Mouse (Mus musculus) megakaryocyte, embryonic 14.5 days (primary cell): Measurements from ENCODE around the gene Taf1d. TPM values are rescaled to one million over a fixed set of nuclear protein-coding genes. Genes with fewer than 3 reads are reported as not detected.
"Not testable (repeated sequence)": the region's sequence is repeated elsewhere in the genome, so short reads cannot be mapped to it uniquely, and the experiment has no call there.

Source experiments
- H3K27me3 ChIP-seq: replicated peaks from 2 replicates; pipeline ENCODE3; 2012; ENCODE audit warnings: inconsistent platforms
- H3K36me3 ChIP-seq: replicated peaks from 2 replicates; pipeline ENCODE3; 2012; ENCODE audit warnings: low read length, inconsistent platforms, mixed read lengths
- H3K4me1 ChIP-seq: 2 replicates; pipeline ENCODE4 v1.6.1; 2012; ENCODE audit warnings: inconsistent platforms
- H3K4me3 ChIP-seq: replicated peaks from 2 replicates; pipeline ENCODE3; 2012; ENCODE audit warnings: moderate library complexity, mild to moderate bottlenecking, inconsistent platforms
- H3K9me3 ChIP-seq: 2 replicates; pipeline ENCODE4 v1.6.1; 2012; ENCODE audit warnings: inconsistent platforms
- FLI1 ChIP-seq: IDR thresholded peaks from 2 replicates; pipeline ENCODE4 v1.6.1; 2012; ENCODE audit warnings: low read length, inconsistent platforms, mixed read lengths
- GATA1 ChIP-seq: IDR thresholded peaks from 3 replicates; pipeline ENCODE4 v1.6.1; 2012; ENCODE audit warnings: mixed read lengths, low read length, inconsistent platforms, borderline replicate concordance
- polyA plus RNA-seq: library from polyadenylated mRNA; stranded (reverse); fragments of >175 nt; gene quantifications from 2 replicates; pipeline ENCODE4 v1.2.3, GENCODE M21; 2012; ENCODE audit warnings: low replicate concordance; ENCODE audit not compliant: insufficient read depth

The Taf1d gene
- polyA plus RNA-seq, 1 experiment: 18.8 TPM

DNA sequence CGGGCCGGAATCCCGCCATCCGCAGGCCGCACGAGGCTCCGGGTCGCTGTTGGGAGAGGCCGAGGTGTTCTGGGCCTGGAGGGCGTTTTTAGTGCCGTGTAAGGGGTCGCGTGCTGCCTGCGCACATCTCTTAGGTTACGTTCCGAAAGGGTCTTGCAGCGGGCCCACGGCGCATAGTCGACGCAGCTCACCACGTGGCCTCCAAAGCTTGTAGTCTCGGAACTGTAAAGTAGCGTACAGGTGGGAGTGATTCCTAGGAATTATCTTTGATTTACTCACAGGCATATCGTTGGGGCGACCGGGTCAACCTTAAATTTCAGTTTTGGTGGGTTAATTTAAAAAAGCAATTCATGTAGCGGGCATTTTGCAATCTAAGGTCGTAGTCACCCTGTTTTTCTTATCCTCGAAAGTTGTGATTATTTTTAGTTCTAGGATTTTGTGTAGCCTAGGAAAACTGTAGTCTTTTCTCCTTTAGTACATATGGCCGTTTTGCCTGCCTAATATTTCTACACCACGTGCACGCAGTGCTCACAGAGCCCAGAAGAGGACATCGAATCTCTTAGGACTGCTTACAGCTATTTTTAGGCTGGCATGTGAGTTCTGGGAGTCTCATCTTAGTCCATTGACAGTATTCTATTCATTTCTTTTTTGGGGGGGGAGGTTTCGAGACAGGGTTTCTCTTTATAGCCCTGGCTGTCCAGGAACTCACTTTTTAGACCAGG is 545 bp downstream of the Taf1d start, which contains the start of gene 4931406C07Rik:
Gene 4931406C07Rik (minus strand): TSS at position 51 of the 722 bp plus-strand sequence.
- no peaks in the 10 kb centered on the region for H3K27me3 ChIP-seq
- TF ChIP-seq FLI1 (no peak), GATA1 (no peak)
- H3K4me3 ChIP-seq: peak within 1 kb of the TSS; percentile 99
- H3K4me1 ChIP-seq: peaks cover 68% of the 10 kb centered on the region
- H3K36me3 ChIP-seq: peaks cover 47% of the 10 kb centered on the region
- no peaks in the 10 kb centered on the region for H3K9me3 ChIP-seq

DNA sequence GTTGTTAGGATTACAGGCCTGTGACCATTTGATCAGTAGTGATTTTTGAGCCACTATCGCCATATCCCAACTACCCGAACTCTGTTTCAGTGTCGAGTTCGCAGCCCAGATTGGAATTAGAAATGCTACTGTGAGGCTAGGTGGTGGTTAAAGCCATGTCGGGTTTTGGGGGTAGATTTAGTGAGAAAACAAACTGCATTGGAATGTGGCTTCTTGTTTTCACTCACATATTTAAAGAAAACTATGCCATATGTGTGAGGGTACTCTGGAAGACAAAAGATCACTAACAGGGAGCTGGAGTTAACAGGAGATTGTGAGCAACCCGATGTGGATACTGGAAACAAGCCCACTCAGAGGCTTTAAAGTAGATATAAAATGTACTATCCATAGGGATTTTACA is 1.2 kb downstream of the Taf1d start:
- no peak for TF ChIP-seq FLI1
- no peak for TF ChIP-seq GATA1
- peaks cover 70% of the 10 kb centered on the region for H3K4me1 ChIP-seq
- no peaks in the 10 kb centered on the region for H3K27me3 ChIP-seq
- H3K36me3 ChIP-seq: peaks cover 54% of the 10 kb centered on the region
- no peaks in the 10 kb centered on the region for H3K9me3 ChIP-seq
- H3K4me3 ChIP-seq: peak overlapping the region; percentile 99

DNA sequence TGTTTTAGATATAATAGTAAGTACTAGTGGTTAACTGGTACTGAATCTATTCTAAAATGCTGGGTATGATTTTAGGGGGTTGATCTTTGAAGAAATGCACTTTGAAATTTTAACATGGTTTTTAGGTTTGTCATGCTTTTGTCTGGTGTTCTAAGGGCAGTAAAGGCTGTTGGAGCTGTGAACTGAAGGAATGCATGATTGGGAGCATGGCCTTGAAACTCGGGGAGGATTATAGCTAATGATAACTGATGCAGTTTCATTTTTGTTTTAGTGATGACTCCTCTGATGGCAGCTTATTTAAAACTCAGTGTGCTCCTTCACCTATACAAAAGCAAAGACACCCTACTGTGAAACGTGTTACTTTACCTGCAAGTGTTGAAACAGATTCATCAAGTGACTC is 2.2 kb downstream of the Taf1d start:
- TF ChIP-seq GATA1: no peak
- TF ChIP-seq FLI1: no peak
- peaks cover 68% of the 10 kb centered on the region for H3K4me1 ChIP-seq
- no peaks in the 10 kb centered on the region for H3K27me3 ChIP-seq
- H3K4me3 ChIP-seq: peak overlapping the region; percentile 62
- no peaks in the 10 kb centered on the region for H3K9me3 ChIP-seq
- H3K36me3 ChIP-seq: peaks cover 60% of the 10 kb centered on the region

DNA sequence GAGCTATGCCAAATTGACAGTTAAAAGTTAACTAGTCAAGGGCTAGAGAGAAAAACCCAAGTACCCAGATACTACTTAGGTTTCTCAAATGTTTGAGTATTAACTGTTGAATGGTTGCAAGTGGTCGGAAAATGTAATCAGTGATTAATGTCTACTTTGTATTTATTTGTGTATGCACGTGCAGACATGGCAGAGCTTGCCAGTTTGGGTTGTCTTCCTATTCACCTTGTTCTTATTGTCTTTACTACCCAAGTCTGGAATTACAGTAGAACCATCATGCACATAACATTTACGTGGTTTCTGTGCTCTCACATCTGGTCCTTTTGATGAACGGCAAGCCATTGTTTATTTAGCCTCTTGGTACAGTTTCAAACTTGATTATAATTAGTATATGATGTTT is 3.4 kb downstream of the Taf1d start:
- Histone ChIP-seq H3K27me3 (no peaks in the 10 kb centered on the region), H3K4me1 (peaks cover 64% of the 10 kb centered on the region), H3K9me3 (no peaks in the 10 kb centered on the region), H3K36me3 (peaks cover 70% of the 10 kb centered on the region), H3K4me3 (no peak overlapping the region)
- TF ChIP-seq GATA1: no peak
- no peak for TF ChIP-seq FLI1

DNA sequence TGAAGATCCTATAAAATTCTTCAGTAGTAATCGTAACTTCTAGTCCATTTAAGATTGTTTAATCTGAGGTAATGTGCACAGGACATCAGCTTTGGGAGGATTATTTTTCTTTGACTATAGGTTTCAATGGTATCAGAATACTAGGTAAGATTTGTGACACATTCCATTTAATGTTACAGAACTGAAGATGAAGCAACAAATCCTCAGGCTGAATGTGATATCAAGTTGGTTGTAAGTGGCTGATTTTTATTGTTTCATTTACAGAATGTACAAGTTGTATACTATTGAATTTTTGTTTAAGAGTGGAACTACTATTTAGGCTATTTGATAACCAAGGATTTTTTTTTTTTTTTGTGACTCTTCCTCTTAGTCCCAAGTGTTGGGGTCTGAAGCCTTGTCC is 4.2 kb downstream of the Taf1d start:
- Histone ChIP-seq H3K27me3 (no peaks in the 10 kb centered on the region), H3K4me3 (no peak overlapping the region), H3K4me1 (peaks cover 60% of the 10 kb centered on the region), H3K36me3 (peaks cover 76% of the 10 kb centered on the region), H3K9me3 (no peaks in the 10 kb centered on the region)
- no peak for TF ChIP-seq GATA1
- no peak for TF ChIP-seq FLI1

DNA sequence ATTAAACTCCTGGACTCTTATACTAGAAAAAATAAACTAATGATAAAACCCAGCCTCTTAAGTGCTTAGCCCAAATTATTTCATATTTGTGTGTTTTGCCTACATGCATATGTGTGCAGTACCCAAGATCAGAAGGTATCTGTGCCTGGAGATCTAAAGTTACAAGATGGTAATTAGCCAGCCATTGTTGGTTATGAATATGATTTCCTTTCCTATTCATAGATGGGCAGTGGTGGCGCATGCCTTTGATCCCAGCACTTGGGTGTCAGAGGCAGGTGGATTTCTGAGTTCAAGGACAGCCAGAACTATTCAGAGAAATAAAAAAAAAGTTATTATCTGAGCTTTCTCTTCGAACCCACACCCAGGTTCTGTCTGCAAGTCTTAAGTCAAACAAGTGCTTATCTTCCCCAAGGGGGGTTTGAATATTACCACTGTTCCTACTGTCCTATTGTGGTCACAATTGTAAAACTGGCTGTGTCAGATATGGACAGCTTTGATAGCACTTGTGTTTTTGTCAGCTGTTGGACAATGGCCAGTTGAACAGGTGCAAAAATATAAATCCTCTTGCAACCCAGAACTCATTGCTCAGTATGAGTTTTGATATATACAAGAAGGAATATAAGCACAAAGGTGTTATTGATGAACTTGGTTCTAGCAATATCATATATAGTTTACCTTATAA is 6.2 kb downstream of the Taf1d start:
- no peaks in the 10 kb centered on the region for H3K27me3 ChIP-seq
- no peak overlapping the region for H3K4me3 ChIP-seq
- H3K9me3 ChIP-seq: no peaks in the 10 kb centered on the region
- no peak for TF ChIP-seq GATA1
- TF ChIP-seq FLI1: no peak
- H3K4me1 ChIP-seq: peaks cover 53% of the 10 kb centered on the region
- peaks cover 88% of the 10 kb centered on the region for H3K36me3 ChIP-seq

DNA sequence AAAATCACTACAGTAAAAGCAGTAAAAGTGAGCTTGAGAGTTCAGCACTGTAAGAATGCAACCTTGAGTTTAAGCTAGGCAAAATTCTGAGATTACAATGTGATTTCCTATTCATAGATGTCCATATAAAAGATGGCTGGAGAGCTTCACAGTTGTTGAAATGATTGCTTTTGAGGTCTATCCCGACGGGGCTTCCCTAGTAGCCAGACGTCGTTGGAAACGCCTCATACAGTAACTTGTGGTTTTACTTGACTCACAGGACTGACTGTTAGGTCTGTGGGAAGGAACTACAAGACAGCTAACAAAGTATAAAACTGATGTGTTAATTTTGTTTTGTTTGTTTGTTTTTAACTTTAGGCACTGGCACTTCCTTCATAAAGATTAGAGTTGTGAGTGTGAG is 7.6 kb downstream of the Taf1d start:
- H3K9me3 ChIP-seq: no peaks in the 10 kb centered on the region
- no peaks in the 10 kb centered on the region for H3K27me3 ChIP-seq
- no peak for TF ChIP-seq GATA1
- peaks cover 90% of the 10 kb centered on the region for H3K36me3 ChIP-seq
- H3K4me3 ChIP-seq: no peak overlapping the region
- peaks cover 39% of the 10 kb centered on the region for H3K4me1 ChIP-seq

DNA sequence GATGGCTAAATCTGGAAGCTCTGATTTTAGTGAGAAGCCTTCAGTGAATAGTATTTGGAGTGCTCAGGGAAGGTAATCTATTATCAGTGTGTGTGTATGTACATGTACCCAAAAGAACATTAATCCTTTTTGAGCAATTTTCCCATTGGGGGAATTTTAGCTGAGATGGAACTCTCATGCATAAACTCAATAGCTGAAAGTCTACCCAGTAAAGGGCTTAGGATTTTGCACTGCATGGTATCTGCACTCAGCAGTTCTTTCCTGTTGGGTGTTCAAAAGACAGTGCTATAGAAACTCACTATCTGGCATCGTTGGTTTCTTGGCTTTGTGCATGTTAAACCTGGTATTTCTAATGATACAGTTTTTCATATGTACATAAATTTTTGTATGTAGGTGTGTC is 8.6 kb downstream of the Taf1d start:
- H3K4me3 ChIP-seq: no peak overlapping the region
- H3K27me3 ChIP-seq: no peaks in the 10 kb centered on the region
- peaks cover 85% of the 10 kb centered on the region for H3K36me3 ChIP-seq
- no peaks in the 10 kb centered on the region for H3K9me3 ChIP-seq
- peaks cover 32% of the 10 kb centered on the region for H3K4me1 ChIP-seq
- TF ChIP-seq GATA1: no peak
- TF ChIP-seq FLI1: no peak

DNA sequence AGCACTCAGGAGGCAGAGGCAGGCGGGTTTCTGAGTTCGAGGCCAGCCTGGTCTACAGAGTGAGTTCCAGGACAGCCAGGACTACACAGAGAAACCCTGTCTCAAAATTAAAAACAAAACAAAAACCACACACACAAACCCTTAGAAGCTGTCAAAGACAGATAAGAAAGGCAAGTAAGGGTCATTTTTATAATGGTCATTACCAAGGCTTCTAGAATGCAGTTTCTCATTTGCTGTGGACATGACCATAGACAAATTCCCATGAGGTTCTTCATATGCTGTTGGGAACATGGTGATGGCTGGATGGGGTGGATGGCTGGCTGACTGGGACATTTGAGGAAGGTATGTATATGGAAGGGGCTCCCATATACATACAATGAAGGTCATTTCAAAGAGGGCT is 10.3 kb downstream of the Taf1d start:
- H3K27me3 ChIP-seq, H3K4me3 ChIP-seq, H3K9me3 ChIP-seq: not testable (repeated sequence)
- Histone ChIP-seq H3K36me3 (peaks cover 83% of the 10 kb centered on the region), H3K4me1 (peaks cover 25% of the 10 kb centered on the region)

DNA sequence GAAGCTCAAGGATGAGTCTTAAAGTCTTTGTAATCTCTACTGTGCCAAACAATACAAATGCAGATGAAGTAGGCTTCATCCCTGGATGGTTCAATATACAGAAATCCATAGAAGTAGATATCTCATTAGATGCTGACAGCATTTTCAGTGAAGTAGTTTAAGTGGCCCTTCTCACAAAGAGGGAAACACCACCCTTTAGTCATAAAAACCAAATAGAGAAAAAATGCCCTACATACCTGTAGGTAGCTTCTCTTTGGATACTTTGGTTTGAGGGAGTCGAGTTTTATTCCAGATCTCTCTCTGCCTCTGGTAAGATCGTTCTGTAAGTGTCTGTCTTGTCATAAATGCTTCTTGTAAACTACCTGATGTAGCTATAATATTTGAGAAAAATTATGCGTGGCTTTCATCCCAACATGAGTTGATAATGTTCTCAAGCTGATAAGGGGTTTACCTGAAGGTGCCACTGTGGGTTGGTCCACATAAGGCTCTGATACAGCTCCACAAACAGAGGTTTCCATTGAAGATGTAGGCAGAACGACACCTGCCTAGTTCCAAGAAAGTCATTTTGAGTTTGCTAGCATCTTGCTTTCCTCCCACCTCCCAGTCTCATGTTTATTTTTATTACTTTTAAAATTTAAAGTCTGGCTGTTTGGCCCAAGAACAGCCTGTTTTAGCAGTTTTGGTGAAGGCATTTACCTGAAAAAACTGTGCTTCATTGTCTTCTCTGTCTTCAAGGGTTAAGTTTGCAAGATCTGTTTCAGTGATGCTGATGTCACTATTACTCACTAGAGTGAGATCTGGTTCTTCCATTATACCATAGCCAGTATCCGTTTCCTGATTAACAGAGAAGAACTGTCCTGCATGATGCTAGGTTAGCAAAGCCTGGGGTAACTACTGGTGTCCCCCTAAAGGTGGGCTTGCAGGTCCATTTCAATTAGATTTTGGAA is 11.5 kb downstream of the Taf1d start:
- TF ChIP-seq GATA1 (no peak), FLI1 (no peak)
- Histone ChIP-seq H3K36me3 (peaks cover 83% of the 10 kb centered on the region), H3K9me3 (no peaks in the 10 kb centered on the region), H3K4me1 (peaks cover 15% of the 10 kb centered on the region; the same call in 1 of the 2 replicates), H3K27me3 (no peaks in the 10 kb centered on the region), H3K4me3 (no peak overlapping the region)
